Mouse (Mus musculus) myocyte (in vitro differentiated cells): ENCODE data around the gene Mcpt8.

Source experiments
- CEBPB ChIP-seq: IDR thresholded peaks from 2 replicates; pipeline ENCODE4 v1.6.1; 2011; ENCODE audit warnings: mild to moderate bottlenecking, moderate library complexity; ENCODE audit not compliant: poor library complexity, insufficient read depth, severe bottlenecking
- E2F4 ChIP-seq: IDR thresholded peaks from one replicate; pipeline ENCODE4 v1.6.1; 2011; ENCODE audit warnings: mild to moderate bottlenecking, control low read depth, moderate library complexity; ENCODE audit not compliant: insufficient read depth
- MAX ChIP-seq: IDR thresholded peaks from one replicate; pipeline ENCODE4 v1.6.1; 2011; ENCODE audit warnings: low read depth, mild to moderate bottlenecking, control low read depth
- MYOD1 ChIP-seq, 3 experiments: IDR thresholded peaks; one replicate each; pipeline ENCODE4 v1.6.1; 2011; ENCODE audit warnings: control low read depth in 2 of 3, low read depth in 2 of 3, mild to moderate bottlenecking in 2 of 3, moderate library complexity in 1 of 3; ENCODE audit not compliant: insufficient read length in 2 of 3, control insufficient read depth in 1 of 3
- POLR2A ChIP-seq: IDR thresholded peaks from one replicate; pipeline ENCODE4 v1.6.1; 2011; ENCODE audit warnings: low read depth, mild to moderate bottlenecking, control low read depth, moderate library complexity; ENCODE audit not compliant: insufficient read length
- TCF12 ChIP-seq: IDR thresholded peaks from one replicate; pipeline ENCODE4 v1.6.1; 2011; ENCODE audit warnings: mild to moderate bottlenecking, control low read depth; ENCODE audit not compliant: poor library complexity, insufficient read depth, severe bottlenecking
- USF1 ChIP-seq: IDR thresholded peaks from one replicate; pipeline ENCODE4 v1.6.1; 2011; ENCODE audit warnings: low read depth, mild to moderate bottlenecking, control low read depth, moderate library complexity

GRCm38 (mm10) chr14:56105447-56106180, 20.5 kb upstream of the Mcpt8 start:
- no peak for TF ChIP-seq USF1
- no peak for TF ChIP-seq E2F4
- no peak for TF ChIP-seq POLR2A
- no peak for TF ChIP-seq MAX
- no peak for TF ChIP-seq TCF12
- peak in 1 of 3 experiments; percentile 12 for TF ChIP-seq MYOD1 (IDR thresholded peaks at IDR 0.05; ENCODE audit: control insufficient read depth in 1 of 3, insufficient read length in 2 of 3, low read depth in 2 of 3)
- TF ChIP-seq CEBPB, result no peak
